Mouse (Mus musculus) right cerebral cortex, adult 2 months (tissue): ENCODE results near the gene Rabepk.
"Not testable (repeated sequence)": the region's sequence is repeated elsewhere in the genome, so short reads cannot be mapped to it uniquely, and the experiment has no call there.

Experiments
- DNase-seq, 2 experiments: peaks; one replicate each; pipeline ENCODE4 v3.0.0; 2021 to 2022; ENCODE audit warnings: low spot score in 2 of 2

Gene Rabepk

DNA sequence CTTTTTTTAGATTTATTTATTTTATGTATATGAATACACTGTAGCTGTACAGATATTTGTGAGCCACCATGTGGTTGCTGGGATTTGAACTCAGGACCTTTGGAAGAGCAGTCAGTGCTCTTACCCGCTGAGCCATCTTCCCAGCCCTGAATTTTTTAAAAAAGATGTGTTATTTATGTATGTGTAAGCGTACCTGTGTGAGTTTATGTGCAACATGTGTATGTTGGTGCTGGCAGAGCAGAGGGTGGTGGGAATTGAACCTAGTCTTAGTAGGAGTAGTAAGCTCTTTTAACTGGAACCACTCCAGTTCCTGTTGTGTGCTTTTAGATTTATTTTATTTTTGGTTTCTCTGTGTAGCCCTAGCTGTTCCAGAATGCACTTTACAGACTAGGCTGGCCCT is 4.5 kb upstream of the Rabepk start:
- DNase-seq, result no peak

DNA sequence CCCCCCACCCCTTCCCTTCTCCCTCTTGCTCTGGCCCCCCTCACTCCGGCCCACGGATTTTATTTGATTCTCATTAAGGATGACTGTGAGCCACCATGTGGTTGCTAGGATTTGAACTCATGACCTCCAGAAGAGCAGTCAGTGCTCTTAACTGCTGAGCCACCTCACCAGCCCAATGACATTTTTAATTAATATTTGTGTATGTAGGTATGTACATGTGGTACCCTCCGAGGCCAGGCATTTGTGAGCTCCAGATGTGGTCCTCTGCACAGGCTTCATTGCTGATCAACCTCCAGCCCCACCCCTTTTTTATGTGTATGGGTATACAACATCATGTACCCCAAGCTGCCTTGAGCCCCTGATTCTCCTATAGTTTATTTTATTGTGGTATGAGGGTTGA is 4.0 kb upstream of the Rabepk start:
- no peak for DNase-seq

DNA sequence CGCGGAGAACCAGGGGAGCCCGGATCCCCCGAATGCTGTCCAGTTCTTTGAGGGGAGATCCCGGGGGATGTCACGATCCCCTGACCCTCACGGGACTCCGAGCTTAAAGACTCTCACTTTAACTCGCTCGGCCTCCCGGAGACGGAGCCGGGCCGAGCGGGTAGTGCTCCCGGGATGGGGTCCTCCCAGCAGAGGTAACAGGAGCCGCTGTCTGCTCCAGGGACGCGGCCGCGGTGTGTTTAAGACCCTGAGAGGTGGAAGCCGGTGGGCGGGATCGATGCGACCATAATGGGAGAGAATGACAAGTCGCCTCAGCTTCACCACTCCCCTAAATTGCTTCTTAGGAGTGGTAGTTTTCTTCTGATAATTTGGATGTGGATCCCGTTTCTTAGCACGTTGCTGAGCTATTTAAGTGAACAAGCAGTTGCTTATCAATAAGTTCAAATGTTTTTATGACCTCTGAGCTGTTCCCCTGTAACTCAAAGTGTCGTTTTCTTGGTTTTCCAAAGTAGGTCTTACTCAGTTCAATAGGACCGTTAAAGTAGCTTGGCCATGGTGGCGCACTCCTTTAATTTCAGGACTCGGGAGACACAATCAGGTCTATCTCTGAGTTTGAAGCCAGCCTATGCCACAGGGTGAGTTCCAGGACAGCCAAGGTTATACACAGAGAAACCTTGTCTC is 3.0 kb upstream of the Rabepk start:
- DNase-seq, result peak; percentile 24 to 29

DNA sequence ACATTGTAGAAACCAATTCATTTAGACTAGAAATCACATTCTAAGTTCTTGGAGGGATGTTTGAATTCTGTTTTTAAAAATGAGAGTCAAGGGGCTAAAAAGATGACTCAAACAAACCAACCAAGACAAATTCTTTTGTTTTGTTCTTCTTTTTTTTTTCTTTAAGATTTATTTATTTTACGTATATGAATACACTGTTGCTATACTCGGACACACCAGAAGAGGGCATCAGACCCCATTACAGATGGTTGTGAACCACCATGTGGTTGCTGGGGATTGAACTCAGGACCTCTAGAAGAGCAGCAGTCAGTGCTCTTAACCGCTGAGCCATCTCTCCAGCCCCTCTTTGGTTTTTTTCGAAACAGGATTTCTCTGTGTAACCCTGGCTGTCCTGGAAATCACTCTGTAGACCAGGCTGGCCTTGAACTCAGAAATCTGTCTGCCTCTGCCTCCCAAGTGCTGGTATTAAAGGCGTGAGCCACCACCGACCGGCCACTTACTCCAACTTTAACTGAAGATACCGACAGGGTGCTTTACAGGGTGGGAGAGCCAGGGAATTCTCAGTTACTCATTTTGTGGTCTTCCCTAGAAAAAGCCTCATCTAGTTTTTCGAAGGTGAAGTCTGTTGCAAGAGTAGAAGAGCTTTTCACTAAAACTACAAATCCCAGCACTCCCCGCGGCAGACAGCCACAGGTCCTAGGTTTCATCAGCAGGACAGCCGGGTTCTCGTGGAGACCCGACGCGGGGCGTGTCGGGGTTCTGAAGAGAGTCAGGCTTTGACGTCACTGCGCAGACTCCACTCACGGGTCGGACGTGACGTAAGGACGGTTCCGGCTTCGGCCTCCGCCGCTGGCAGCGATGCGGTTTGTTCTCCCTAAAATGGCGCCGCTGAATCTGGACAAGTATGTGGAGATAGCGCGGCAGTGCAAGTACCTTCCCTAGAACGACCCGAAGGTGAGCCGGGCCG is 2.1 kb upstream of the Rabepk start:
- peak; percentile 98 to 99 for DNase-seq

DNA sequence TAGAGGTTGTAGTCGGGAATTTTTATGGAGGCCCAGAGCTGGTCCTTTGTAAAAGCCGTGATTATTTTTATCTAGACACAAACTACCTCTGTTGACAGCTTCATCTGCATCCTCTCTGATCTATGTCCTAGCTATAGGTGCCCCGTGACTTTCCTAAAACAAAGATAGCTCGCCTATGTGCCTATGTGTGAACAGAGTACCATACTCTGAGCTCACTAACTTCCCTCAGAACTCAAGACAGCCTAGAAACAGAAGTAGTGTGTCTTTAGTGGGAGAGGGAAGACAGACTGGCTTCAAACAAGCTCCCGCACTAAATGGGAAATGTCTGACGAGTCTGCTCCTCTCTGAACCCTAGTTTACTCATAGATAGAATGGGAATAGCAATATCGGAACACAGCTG is 659 bp upstream of the Rabepk start:
- no peak for DNase-seq

DNA sequence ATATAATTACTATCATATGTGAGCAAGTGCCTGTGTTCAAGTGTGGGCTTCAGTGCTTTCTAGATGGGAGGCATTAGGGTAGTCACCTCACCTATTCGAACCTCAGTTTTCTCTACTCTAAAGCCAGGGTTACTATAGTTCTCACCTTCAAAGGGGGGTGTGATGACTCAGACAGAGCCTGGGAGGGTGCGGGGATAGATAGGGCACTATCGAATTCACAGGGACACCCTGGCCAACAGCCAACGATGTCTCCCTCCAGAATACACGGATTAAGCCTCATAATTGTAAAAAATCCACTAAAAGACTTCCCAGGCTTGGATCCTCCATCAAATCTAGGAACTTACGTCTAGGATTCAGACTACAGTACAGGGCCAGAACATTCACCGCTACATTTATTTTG is 4.3 kb downstream of the Rabepk start:
- DNase-seq, result no peak

DNA sequence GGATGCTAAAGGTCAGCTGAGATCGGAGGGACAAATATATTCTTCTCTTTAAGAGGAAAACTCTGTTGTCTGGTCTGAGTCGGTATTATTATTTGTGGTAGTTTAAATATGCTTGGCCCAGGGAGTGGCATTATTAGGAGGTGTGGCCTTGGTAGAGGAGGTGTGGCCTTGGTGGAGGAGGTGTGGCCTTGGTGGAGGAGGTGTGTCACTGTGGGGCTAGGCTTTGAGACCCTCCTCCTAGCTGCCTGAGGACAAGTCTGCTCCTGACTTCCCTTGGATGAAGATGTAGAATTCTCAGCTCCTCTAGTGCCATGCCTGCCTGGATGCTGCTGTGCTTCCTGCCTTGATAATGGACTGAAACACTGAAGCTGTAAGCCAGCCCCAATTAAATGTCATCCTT is 5.2 kb downstream of the Rabepk start:
- no peak for DNase-seq

DNA sequence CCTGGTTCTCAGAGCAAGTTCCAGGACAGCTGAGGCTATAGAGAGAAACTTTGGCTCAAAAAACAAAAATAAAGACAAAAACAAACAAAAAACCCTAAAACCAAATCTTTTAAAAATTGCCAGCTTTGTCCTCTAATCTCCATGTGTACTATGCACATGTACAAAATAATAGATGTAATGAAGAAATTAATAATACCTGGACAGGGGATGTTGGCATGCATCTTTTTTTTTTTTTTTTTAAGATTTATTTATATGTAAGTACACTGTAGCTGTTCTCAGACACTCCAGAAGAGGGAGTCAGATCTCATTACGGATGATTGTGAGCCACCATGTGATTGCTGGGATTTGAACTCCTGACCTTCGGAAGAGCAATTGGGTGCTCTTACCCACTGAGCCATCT is 7.2 kb downstream of the Rabepk start:
- not testable (repeated sequence) for DNase-seq

DNA sequence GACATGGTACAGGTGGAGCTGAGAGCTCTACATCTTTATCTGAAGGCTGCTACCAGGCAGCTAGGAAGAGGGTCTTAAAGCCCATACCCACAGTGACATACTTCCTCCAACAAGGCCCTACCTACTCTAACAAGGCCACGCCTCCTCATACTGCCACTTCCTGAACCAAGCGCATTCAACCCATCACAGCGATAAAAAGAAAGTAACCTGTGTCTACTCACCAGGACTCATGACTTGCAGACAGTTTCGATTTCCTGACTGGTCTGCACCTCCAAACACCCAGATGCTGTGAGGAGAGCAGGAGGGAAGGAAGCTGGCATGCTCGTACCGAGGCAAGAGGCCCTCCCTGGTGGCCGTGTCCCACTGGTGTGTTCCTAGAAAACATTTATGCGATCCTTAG is 9.4 kb downstream of the Rabepk start:
- DNase-seq, result no peak

DNA sequence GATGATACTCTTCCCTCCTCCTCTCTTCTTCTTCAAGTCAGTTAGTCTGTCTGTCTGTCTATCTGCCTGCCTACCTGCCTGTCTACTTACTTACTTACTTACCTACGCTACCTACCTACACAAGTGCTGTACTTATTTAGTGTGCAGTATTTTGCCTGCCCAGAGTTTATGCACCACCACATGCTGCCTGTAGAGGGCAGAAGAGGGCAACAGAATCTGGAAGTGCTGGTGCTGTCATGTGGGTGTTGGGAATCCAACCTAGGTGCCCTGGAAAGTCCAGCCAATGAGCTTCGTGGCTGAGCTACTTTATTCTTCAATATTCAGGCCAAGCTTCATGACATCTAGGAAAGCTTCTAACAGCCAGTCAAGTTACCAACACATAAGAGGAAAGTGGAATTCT is 15.6 kb downstream of the Rabepk start:
- DNase-seq, result peak; percentile 35 to 53

DNA sequence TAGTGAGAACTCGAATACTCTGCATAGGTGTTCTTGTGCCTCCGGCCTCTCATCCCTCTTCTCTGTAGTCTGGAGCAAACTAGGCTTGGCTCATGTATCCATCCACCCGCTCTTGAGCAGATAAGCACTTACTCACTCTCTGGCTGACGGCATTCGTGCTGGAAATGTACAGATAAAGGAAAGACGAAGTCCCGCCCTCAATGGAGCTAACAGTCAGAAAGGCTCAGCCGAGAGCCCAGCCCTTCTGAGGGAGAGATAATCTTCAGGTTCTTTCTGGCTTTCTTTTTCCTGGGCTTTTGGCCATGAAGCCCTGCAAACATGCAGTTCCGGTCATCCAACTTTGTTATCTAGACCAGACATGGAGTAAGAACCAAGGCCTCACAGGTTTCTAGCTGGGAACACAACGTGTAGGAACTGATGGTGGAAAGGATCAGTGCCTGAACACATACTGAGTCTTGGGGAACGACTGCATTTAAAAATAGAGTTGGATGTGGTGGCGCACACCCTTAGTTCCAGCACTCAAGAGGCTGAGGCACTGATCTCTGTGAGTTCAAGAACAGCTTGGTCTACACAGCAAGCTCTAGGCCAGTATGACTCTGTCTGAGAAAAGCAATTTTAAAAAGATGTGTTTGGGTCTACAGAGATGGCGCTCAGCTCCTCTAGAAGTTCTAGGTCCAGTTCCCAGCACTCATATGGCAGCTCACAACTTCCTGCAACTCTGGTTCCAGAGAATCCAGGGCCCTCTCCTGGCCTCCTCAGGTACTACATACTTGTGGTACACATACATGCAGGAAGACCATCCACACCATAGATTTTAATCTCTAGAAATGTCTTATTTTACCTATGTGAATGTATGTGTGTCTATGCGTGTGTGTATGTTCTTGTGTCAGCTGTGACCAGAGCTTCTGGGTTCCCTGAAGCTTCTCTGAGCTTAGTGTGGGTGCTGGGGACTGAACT is 16.4 kb downstream of the Rabepk start:
- no peak for DNase-seq

DNA sequence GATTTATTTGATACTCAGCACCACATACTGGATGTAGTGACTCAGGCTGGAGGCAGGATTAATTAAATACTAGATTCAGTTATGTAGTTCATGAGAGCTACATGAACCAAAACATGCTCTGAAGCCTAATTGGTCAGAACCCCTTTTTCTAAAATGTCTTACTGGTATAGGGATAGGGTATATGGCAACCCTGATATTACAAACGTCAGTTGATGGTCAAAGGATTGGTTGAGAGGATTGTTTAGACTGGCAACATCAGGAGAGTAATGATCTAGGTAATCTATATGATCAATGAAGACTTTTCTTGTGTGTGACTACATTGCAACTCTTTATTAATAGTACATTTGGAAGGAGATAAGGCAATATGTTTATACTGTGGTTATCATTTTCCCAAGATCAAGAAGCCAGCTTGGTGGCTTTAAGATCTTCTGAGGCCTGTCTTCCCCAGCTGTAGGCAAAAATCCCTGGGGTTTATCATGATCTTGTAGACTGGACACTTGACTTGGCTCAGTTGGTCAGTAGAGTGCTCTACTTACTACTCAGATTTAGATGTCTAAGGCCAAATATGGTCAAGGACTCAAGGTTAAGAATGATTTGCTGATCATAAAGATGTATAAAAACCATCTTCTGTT is 22.4 kb downstream of the Rabepk start:
- DNase-seq, result no peak

DNA sequence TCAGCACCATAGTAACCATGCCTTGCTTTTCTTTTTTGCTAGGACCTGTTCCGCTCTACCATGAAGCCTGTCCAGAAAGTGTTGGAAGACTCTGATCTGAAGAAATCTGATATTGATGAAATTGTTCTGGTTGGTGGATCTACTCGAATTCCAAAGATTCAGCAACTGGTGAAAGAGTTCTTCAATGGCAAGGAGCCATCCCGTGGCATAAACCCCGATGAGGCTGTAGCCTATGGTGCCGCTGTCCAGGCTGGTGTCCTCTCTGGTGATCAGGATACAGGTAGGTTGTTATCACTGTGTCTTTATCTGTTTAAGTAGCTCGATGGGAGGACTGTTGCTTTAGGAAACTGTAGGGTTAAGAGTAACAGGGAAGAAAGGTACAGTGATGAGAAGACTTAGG is 25.2 kb downstream of the Rabepk start:
- no peak for DNase-seq

DNA sequence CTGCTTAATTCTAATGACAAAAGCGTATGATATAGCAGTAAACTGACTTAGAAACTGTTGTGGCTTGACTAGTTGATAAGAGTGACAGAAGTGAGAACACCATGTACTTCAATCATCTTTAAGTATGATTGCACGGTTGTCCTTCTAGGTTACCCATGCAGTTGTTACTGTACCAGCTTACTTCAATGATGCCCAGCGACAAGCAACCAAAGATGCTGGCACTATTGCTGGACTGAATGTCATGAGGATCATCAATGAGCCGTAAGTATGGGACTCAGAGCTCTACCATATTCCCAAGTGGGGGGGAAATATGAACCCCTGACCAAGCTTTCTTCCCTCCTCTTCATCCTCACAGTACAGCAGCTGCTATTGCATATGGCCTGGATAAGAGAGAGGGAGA is 26.0 kb downstream of the Rabepk start:
- DNase-seq, result no peak

DNA sequence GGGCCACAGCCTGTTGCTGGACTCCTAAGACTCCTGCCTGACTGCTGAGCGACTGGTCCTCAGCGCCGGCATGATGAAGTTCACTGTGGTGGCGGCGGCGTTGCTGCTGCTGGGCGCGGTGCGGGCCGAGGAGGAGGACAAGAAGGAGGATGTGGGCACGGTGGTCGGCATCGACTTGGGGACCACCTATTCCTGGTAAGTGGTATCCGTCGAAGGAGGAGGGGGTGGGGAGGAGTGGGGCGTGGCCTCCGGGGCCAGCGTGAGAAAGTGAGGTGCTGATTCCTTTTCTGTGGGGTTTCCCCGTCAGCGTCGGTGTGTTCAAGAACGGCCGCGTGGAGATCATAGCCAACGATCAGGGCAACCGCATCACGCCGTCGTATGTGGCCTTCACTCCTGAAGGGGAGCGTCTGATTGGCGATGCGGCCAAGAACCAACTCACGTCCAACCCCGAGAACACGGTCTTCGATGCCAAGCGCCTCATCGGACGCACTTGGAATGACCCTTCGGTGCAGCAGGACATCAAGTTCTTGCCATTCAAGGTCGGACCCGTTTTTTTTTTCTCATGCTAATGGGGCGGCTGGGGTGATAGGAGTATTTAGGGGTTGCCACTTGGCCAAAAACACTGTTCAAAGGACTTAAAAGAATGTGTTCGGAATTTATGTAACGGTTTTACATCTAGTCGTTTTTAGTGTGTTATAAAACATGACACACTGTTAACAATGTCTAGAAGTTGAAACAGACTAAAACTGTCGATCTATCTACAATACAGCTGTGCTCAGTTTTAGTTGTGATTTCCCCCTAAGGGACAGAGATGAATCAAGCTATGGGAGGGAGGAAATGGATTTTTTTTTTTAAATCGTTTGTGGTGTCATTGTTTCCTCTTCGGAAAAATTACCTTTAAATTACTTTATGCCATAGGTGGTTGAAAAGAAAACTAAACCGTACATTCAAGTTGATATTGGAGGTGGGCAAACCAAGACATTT is 27.2 kb downstream of the Rabepk start:
- no peak for DNase-seq

DNA sequence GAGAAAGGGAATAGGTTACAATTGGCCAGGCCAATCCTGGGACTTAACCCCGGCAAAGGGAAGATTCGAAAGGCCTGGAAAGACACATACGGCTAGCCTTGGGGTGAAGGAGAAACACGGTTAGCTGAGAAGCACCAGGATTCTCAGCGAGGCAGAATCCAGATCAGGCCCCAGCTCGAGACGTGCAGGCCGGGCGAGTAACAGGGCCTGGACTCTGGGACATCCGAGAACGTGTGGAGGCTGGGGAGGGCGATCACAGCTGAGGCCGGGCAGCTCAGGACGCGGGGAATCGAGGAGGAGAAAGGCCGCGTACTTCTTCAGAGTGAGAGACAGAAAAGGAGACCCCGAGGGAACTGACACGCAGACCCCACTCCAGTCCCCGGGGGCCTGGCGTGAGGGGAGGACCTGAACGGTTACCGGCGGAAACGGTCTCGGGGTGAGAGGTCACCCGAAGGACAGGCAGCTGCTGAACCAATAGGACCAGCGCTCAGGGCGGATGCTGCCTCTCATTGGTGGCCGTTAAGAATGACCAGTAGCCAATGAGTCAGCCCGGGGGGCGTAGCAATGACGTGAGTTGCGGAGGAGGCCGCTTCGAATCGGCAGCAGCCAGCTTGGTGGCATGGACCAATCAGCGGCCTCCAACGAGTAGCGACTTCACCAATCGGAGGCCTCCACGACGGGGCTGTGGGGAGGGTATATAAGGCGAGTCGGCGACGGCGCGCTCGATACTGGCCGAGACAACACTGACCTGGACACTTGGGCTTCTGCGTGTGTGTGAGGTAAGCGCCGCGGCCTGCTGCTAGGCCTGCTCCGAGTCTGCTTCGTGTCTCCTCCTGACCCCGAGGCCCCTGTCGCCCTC is 28.1 kb downstream of the Rabepk start, which contains the start of gene Hspa5:
Gene Hspa5, plus strand, starts transcription at position 603 of the 859 bp plus-strand sequence.
- peak; percentile 99 to 100 for DNase-seq

DNA sequence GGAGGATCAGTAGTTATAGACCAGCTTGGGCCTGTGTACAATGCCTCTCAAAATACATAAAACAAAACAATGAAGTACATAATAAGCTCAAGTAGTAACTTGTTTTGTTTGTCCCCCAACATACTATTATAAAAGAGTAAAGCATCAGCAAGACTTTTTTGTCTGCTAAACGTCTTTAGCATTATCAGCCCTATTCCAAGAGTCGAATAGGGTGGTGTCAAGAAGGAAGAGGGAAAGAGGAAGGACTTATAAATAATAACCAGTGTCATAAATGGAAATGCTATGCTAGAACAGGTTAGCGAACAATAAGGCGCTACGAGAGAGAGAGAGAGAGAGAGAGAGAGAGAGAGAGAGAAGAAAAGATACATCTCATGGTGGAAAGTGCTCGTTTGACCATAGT is 28.8 kb downstream of the Rabepk start:
- no peak for DNase-seq

DNA sequence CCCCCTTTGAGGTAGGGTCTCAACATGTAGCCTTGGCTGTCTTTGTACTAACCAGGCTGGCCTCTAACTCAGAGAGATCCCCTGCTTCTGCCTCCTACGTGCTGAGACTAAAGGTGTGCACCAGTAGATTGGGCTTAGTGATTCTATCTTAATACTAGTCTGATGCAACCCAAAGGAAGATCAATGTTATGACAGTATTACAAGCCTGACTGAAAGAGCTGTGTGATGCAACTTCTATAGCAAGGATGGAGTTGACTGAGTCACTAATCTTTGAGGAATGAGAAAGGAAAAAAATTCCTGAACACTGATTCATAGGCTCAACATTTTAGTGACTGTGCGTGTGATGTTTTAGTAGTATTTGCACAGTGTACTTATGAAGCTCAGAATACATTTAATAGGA is 29.7 kb downstream of the Rabepk start:
- DNase-seq, result no peak

DNA sequence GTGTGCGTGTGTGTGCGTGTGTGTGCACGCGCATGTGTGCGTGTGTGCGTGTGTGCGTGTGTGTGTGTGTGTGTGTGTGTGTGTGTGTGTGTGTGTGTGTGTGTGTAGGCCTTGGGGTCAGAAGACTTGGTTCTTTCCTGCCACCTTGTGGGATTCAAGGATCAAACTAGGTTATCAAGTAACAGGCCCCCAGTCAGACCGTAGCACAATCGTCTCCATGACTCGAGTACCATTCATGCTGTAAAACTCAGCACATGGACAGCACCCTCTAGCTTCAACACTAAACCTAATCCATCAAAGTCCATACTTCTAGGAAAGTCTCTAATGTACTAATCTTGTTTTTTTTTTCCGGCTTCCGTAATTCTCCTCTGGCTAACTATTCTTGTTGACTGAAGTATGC is 34.9 kb downstream of the Rabepk start:
- no peak for DNase-seq
